Mouse (Mus musculus): ENCODE data around the gene Trim65. TPM values are rescaled to one million over a fixed set of nuclear protein-coding genes. Genes with fewer than 3 reads are reported as not detected.

Gene Trim65
- polyA plus RNA-seq, 1 experiment from 2014 or later = 2.5 TPM

DNA sequence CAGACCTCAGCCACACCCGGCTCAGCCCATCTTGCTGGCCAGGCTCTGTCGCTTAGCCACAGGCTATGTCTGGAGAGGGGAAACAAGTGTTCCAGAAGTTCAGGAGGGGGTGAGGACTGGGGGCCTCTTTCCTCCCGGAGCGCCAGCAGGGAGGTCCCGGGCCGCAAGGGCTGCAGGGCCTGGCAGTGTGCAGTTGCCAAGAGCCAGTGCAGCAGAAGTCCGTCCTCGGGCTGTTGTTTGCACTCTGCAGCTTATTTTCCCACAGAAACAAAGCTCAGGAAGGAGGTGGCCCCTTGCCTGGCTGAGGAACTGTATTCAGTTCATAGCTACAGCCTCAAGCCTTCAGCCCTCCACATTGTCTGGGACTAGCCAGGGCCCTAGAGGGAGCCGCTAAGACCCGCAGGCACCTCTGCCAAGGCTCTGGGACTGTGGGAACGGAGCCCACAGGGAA lies 29.0 kb downstream of the Trim65 start:
- 37% methylated on average over 11 of the region's 11 CpGs for WGBS
- ATAC-seq (ENCODE audit: low FRiP score) (no peak), DNase-seq (ENCODE audit: low spot score) (peak; percentile 32)
- Histone ChIP-seq H3K9me3 (ENCODE audit: control insufficient read depth, low read length) (no peaks in the 10 kb centered on the region), H3K36me3 (ENCODE audit: control insufficient read depth, insufficient read depth, low read length) (no peaks in the 10 kb centered on the region), H3K27me3 (ENCODE audit: control insufficient read depth, insufficient read depth, low read length) (peaks cover 10% of the 10 kb centered on the region), H3K4me1 (replicated peaks; ENCODE audit: control insufficient read depth, insufficient read depth, low read length) (peaks cover 18% of the 10 kb centered on the region), H3K4me3 (ENCODE audit: low read depth, low read length) (no peak overlapping the region), H3K27ac (ENCODE audit: low read depth, low read length) (peak overlapping the region; percentile 70), H3K9ac (ENCODE audit: low read depth, low read length) (0 out of 2 replicates have a peak overlapping the region, but pooled peaks have one; percentile 40), H3K4me2 (replicated peaks; ENCODE audit: low read depth, low read length) (no peak overlapping the region)

- no peaks in the 10 kb centered on the region for H3K9me3 ChIP-seq (ENCODE audit: control insufficient read depth, low read length)
- ATAC-seq (ENCODE audit: low FRiP score) (no peak), DNase-seq (ENCODE audit: low spot score) (no peak)
- no peaks in the 10 kb centered on the region; the same call in 1 of the 2 replicates for H3K27me3 ChIP-seq (ENCODE audit: control insufficient read depth, insufficient read depth, low read length)
- H3K4me3 ChIP-seq (ENCODE audit: low read depth, low read length) = no peak overlapping the region
- 87% methylated on average over 7 of the region's 7 CpGs for WGBS
- no peak overlapping the region for H3K9ac ChIP-seq (ENCODE audit: low read depth, low read length)
- H3K27ac ChIP-seq (ENCODE audit: low read depth, low read length) = no peak overlapping the region
- peaks cover 10% of the 10 kb centered on the region; the same call in 1 of the 2 replicates for H3K4me1 ChIP-seq (replicated peaks; ENCODE audit: control insufficient read depth, insufficient read depth, low read length)
- no peak overlapping the region for H3K4me2 ChIP-seq (replicated peaks; ENCODE audit: low read depth, low read length)
- no peaks in the 10 kb centered on the region for H3K36me3 ChIP-seq (ENCODE audit: control insufficient read depth, insufficient read depth, low read length)
Measured at GRCm38 (mm10) chr11:116100839-116101238, 30.1 kb downstream of the Trim65 start.

- Histone ChIP-seq H3K4me2 (replicated peaks; ENCODE audit: low read depth, low read length) (no peak overlapping the region), H3K27ac (ENCODE audit: low read depth, low read length) (no peak overlapping the region), H3K4me1 (replicated peaks; ENCODE audit: control insufficient read depth, insufficient read depth, low read length) (peaks cover 10% of the 10 kb centered on the region; the same call in 1 of the 2 replicates), H3K4me3 (ENCODE audit: low read depth, low read length) (no peak overlapping the region), H3K27me3 (ENCODE audit: control insufficient read depth, insufficient read depth, low read length) (no peaks in the 10 kb centered on the region), H3K36me3 (ENCODE audit: control insufficient read depth, insufficient read depth, low read length) (no peaks in the 10 kb centered on the region), H3K9ac (ENCODE audit: low read depth, low read length) (no peak overlapping the region), H3K9me3 (ENCODE audit: control insufficient read depth, low read length) (no peaks in the 10 kb centered on the region)
- WGBS = 91% methylated on average over 6 of the region's 6 CpGs
- no peak for DNase-seq (ENCODE audit: low spot score)
- no peak for ATAC-seq (ENCODE audit: low FRiP score)
Measured at GRCm38 (mm10) chr11:116100385-116100784, 30.5 kb downstream of the Trim65 start.

GRCm38 (mm10) chr11:116099462-116099861 lies 31.5 kb downstream of the Trim65 start:
- Histone ChIP-seq H3K27ac (ENCODE audit: low read depth, low read length) (no peak overlapping the region), H3K9ac (ENCODE audit: low read depth, low read length) (no peak overlapping the region), H3K27me3 (ENCODE audit: control insufficient read depth, insufficient read depth, low read length) (no peaks in the 10 kb centered on the region), H3K4me1 (replicated peaks; ENCODE audit: control insufficient read depth, insufficient read depth, low read length) (peaks cover 10% of the 10 kb centered on the region; the same call in 1 of the 2 replicates), H3K36me3 (ENCODE audit: control insufficient read depth, insufficient read depth, low read length) (no peaks in the 10 kb centered on the region), H3K4me2 (replicated peaks; ENCODE audit: low read depth, low read length) (no peak overlapping the region), H3K9me3 (ENCODE audit: control insufficient read depth, low read length) (no peaks in the 10 kb centered on the region), H3K4me3 (ENCODE audit: low read depth, low read length) (no peak overlapping the region)
- no peak for ATAC-seq (ENCODE audit: low FRiP score)
- no peak for DNase-seq (ENCODE audit: low spot score)
- WGBS = 91% methylated on average over 6 of the region's 6 CpGs

DNA sequence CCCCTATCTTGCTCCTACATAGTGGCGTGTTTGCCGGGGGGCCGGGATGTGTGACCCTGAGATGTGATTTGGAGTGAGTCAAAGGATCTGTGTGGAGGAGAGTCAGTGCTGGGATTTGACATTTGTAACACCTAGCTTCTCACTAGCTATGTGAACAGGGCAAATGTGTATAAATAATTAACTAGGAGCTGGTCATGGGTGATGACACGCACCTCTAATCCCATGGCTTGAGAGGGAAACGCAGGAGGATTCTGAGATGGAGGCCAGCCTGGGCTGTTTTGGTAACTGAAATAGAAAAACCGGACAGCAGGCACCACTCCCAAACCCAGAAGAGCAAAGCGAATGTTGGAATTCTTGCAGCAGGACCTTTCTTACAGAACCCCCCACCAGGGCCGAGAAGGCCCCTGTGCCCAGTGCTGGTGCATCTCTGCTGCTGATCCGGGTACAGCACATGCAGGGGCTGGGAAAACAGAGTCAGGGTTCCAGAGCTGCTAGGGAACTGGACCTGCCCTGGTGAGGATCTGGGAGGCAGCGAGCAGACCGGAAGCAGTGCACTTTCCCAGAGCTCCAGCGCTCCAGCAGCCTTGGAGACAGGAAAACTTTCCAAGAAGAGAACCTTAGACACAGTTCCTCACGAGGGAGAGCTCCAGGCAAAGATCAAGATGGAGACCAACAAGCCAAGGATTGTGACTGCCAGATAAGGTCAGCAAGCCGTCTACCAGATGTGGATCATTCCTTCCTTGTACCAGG lies 32.0 kb downstream of the Trim65 start:
- Histone ChIP-seq H3K9me3 (ENCODE audit: control insufficient read depth, low read length) (no peaks in the 10 kb centered on the region), H3K4me1 (replicated peaks; ENCODE audit: control insufficient read depth, insufficient read depth, low read length) (peaks cover 10% of the 10 kb centered on the region; the same call in 1 of the 2 replicates), H3K4me3 (ENCODE audit: low read depth, low read length) (no peak overlapping the region), H3K36me3 (ENCODE audit: control insufficient read depth, insufficient read depth, low read length) (no peaks in the 10 kb centered on the region), H3K9ac (ENCODE audit: low read depth, low read length) (no peak overlapping the region), H3K27ac (ENCODE audit: low read depth, low read length) (no peak overlapping the region), H3K27me3 (ENCODE audit: control insufficient read depth, insufficient read depth, low read length) (no peaks in the 10 kb centered on the region), H3K4me2 (replicated peaks; ENCODE audit: low read depth, low read length) (no peak overlapping the region)
- DNase-seq (ENCODE audit: low spot score) = no peak
- no peak for ATAC-seq (ENCODE audit: low FRiP score)
- 80% methylated on average over 14 of the region's 14 CpGs for WGBS

DNA sequence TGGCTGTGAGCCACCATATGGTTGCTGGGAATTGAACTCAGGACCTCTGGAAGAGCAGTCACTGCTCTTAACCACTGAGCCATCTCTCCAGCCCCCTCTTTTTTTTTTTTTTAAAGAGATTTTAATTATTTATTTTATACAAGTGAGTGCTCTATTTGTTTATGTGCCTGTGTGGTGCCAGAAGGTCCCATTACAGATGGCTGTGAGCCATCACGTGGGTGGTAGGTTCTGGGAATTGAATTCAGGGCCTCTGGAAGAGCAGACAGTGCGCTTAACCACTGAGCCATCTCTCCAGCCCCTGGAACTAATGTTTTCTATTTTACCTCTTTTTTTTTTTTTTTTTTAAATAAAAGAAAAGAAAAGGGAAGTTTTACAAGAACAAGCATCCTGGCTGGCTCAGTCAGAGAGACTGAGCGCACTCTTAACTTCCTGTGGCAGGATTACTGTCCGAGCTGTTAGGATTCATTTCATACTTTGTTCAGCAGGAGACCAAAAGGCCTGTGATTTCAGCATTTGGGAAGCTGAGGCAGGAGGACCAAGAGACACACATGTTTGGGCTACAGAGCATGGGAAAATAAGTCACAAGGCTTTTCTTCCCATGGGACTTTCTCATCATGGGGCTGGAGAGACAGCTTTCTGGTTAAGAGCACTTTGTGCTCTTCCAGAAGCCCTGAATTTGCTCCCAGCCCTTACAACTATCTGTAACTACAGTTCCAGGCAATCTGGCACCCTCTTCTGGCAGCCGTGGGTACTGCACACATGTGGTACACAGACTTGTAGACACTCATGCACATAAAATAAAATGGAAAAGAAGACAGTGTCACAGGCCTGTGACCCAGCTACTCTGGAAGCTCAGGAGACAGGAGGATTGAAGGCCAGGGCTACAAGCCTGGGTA lies 34.5 kb downstream of the Trim65 start:
- no peak overlapping the region for H3K4me3 ChIP-seq (ENCODE audit: low read depth, low read length)
- no peak overlapping the region for H3K27ac ChIP-seq (ENCODE audit: low read depth, low read length)
- no peaks in the 10 kb centered on the region for H3K27me3 ChIP-seq (ENCODE audit: control insufficient read depth, insufficient read depth, low read length)
- no peaks in the 10 kb centered on the region for H3K4me1 ChIP-seq (replicated peaks; ENCODE audit: control insufficient read depth, insufficient read depth, low read length)
- WGBS = 90% methylated on average over 5 of the region's 5 CpGs
- H3K9me3 ChIP-seq (ENCODE audit: control insufficient read depth, low read length) = no peaks in the 10 kb centered on the region
- ATAC-seq (ENCODE audit: low FRiP score) = no peak
- H3K36me3 ChIP-seq (ENCODE audit: control insufficient read depth, insufficient read depth, low read length) = no peaks in the 10 kb centered on the region
- peak; percentile 40 for DNase-seq (ENCODE audit: low spot score)
- H3K9ac ChIP-seq (ENCODE audit: low read depth, low read length) = no peak overlapping the region
- H3K4me2 ChIP-seq (replicated peaks; ENCODE audit: low read depth, low read length) = no peak overlapping the region

DNA sequence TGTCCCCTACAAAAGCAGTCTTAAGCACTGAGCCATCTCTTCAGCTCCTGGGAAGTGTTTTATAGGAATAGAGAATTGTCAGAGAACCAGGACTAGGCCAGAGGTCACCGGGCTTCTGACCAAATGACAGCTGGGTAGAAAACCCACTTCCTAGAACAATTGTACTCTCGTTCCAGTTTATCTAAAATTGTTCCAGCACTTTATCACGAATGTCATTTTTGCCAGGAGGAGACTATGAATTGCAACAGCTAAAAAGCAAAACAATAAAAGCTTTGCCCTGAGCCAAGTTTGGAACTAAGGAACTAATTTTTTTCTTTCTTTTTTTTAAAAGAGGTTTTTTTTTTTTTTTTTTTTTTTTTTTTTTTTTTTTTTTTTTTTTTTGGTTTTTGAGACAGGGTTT lies 35.4 kb downstream of the Trim65 start:
- WGBS = 77% methylated on average over 3 of the region's 3 CpGs
- ATAC-seq (ENCODE audit: low FRiP score) = no peak
- no peak overlapping the region for H3K27ac ChIP-seq (ENCODE audit: low read depth, low read length)
- H3K9ac ChIP-seq (ENCODE audit: low read depth, low read length) = no peak overlapping the region
- no peaks in the 10 kb centered on the region for H3K27me3 ChIP-seq (ENCODE audit: control insufficient read depth, insufficient read depth, low read length)
- no peaks in the 10 kb centered on the region for H3K4me1 ChIP-seq (replicated peaks; ENCODE audit: control insufficient read depth, insufficient read depth, low read length)
- no peaks in the 10 kb centered on the region for H3K9me3 ChIP-seq (ENCODE audit: control insufficient read depth, low read length)
- no peak for DNase-seq (ENCODE audit: low spot score)
- H3K36me3 ChIP-seq (ENCODE audit: control insufficient read depth, insufficient read depth, low read length) = no peaks in the 10 kb centered on the region
- no peak overlapping the region for H3K4me2 ChIP-seq (replicated peaks; ENCODE audit: low read depth, low read length)
- no peak overlapping the region for H3K4me3 ChIP-seq (ENCODE audit: low read depth, low read length)

DNA sequence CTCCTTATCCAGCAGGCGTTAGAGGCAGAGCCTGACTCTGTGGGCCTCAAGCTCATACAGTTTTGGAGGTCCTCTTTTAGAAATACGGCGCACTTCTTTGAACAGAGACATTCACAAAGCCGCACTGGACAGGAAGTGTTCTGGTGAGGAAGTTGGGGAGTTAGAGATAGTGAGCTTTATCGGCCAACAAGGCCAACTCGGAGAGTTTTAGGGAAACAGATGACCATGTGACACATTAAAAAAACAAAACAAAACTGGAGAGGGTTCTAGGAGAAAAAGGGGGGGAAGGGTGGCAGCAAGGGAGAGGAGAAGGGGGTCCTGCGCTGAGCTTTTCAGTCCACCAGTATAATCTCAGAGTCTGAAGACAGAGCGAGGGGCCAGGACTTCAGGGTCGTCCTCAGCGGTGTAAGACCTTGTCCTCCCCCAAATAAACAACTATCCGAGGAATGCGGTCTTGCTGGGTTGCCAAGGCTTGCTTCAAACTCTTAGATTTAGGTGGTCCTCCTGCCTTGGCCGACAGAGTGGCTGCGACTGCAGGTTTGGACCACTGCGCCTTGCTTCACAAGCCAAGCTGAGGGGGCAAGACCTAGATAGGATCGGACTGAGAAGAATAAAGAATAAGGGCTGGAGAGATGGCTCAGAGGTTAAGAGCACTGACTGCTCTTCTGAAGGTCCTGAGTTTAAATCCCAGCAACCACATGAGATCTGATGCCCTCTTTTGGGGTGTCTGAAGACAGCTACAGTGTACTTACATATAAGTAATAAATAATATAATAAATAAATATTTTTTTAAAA lies 37.0 kb downstream of the Trim65 start:
- no peak for ATAC-seq (ENCODE audit: low FRiP score)
- Histone ChIP-seq H3K9me3 (ENCODE audit: control insufficient read depth, low read length) (no peaks in the 10 kb centered on the region), H3K4me2 (replicated peaks; ENCODE audit: low read depth, low read length) (no peak overlapping the region), H3K27me3 (ENCODE audit: control insufficient read depth, insufficient read depth, low read length) (no peaks in the 10 kb centered on the region), H3K36me3 (ENCODE audit: control insufficient read depth, insufficient read depth, low read length) (no peaks in the 10 kb centered on the region), H3K4me1 (replicated peaks; ENCODE audit: control insufficient read depth, insufficient read depth, low read length) (no peaks in the 10 kb centered on the region), H3K9ac (ENCODE audit: low read depth, low read length) (no peak overlapping the region), H3K4me3 (ENCODE audit: low read depth, low read length) (no peak overlapping the region), H3K27ac (ENCODE audit: low read depth, low read length) (no peak overlapping the region)
- no peak for DNase-seq (ENCODE audit: low spot score)
- WGBS = 66% methylated on average over 16 of the region's 16 CpGs

Measured in hindbrain, embryonic 11.5 days (tissue).